Mouse (Mus musculus): ENCODE data around the gene Olfr1046. TPM values are rescaled to one million over a fixed set of nuclear protein-coding genes. Genes with fewer than 3 reads are reported as not detected.
"Not testable (repeated sequence)": the region's sequence is repeated elsewhere in the genome, so short reads cannot be mapped to it uniquely, and the experiment has no call there.

Olfr1046 gene
- polyA plus RNA-seq (2012; rRNA removed), result not detected in 2 replicates

DNA sequence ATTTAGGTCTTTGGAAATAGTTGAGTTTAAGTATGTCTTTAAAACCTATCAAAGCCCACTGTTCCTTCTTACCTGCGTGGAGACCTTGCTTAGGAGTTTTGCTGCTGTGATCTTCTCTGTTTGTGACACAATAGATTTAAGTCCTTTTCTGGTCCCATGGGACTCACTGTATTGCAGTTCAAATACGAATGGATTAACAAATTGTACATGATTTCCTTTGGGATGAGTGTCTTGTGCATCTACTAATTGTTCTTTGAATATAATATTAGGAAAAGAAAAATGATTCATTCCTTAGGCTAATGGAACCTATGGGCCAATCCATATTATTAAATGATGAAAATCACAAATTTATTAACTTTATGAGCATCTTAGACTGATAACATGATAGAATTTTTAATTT lies at the start of gene Olfr1046:
Olfr1046 (minus strand) TSS at position 101 of the 400 bp plus-strand sequence.
- no peak within 1 kb of the TSS for H3K27ac ChIP-seq (ENCODE audit: insufficient read depth, low read length)
- 67% methylated on average over 2 of the region's 2 CpGs for WGBS
- no peaks in the 10 kb centered on the region for H3K27me3 ChIP-seq (ENCODE audit: control insufficient read depth, insufficient read depth, low read length)
- no peak within 1 kb of the TSS for H3K4me3 ChIP-seq (ENCODE audit: extremely low read depth, insufficient read depth, insufficient read length)
- no peaks in the 10 kb centered on the region for H3K36me3 ChIP-seq (ENCODE audit: control insufficient read depth, insufficient read depth, low read length)
- DNase-seq (ENCODE audit: low read depth in 1 of 2, low spot score in 2 of 2), result no peak
- H3K4me1 ChIP-seq (ENCODE audit: control insufficient read depth, insufficient read depth, insufficient read length), result no peaks in the 10 kb centered on the region
- TF ChIP-seq CTCF (IDR thresholded peaks at IDR 0.05; ENCODE audit: extremely low read depth, insufficient read depth, insufficient read length, insufficient replicate concordance) (no peak), POLR2A (IDR thresholded peaks at IDR 0.05; ENCODE audit: low read depth, low read length) (no peak)

DNA sequence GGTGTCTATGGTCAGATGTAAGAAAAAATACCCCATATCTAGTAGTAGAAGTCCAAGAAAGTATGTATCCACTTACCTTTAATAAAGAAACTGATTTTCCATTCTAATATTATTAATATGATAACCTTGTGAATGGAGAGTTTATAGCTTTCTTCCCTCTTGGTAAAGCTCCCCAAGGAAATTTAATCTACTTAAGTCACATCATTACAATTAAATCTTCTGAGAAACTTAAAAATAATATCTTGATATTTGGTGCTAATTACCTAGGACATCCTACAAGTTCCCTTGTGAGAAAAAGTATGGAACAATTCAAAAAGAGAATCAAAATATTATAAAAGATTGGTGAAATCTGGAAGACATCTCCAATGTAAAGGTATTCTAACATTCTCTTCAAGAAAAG lies 39.1 kb upstream of the Olfr1046 start, which contains the start of gene Olfr1049:
Olfr1049 (minus strand) TSS at position 101 of the 400 bp plus-strand sequence.
- not testable (repeated sequence) for H3K27ac ChIP-seq (ENCODE audit: insufficient read depth, low read length); H3K4me3 ChIP-seq (ENCODE audit: extremely low read depth, insufficient read depth, insufficient read length); H3K36me3 ChIP-seq (ENCODE audit: control insufficient read depth, insufficient read depth, low read length); H3K4me1 ChIP-seq (ENCODE audit: control insufficient read depth, insufficient read depth, insufficient read length); DNase-seq (ENCODE audit: low read depth in 1 of 2, low spot score in 2 of 2); H3K27me3 ChIP-seq (ENCODE audit: control insufficient read depth, insufficient read depth, low read length)

GRCm38 (mm10) chr2:86240189-86240588 lies 21.1 kb upstream of the Olfr1046 start, which contains the start of gene Olfr1048:
Gene Olfr1048, minus strand, starts transcription at chr2:86240289.
- H3K27ac ChIP-seq (ENCODE audit: insufficient read depth, low read length), result no peak within 1 kb of the TSS
- H3K36me3 ChIP-seq (ENCODE audit: control insufficient read depth, insufficient read depth, low read length), result no peaks in the 10 kb centered on the region
- no peak within 1 kb of the TSS for H3K4me3 ChIP-seq (ENCODE audit: extremely low read depth, insufficient read depth, insufficient read length)
- DNase-seq (ENCODE audit: low read depth in 1 of 2, low spot score in 2 of 2), result no peak
- no peaks in the 10 kb centered on the region for H3K4me1 ChIP-seq (ENCODE audit: control insufficient read depth, insufficient read depth, insufficient read length)
- H3K27me3 ChIP-seq (ENCODE audit: control insufficient read depth, insufficient read depth, low read length), result no peaks in the 10 kb centered on the region
- TF ChIP-seq CTCF (IDR thresholded peaks at IDR 0.05; ENCODE audit: extremely low read depth, insufficient read depth, insufficient read length, insufficient replicate concordance) (no peak), POLR2A (IDR thresholded peaks at IDR 0.05; ENCODE audit: low read depth, low read length) (no peak)

- H3K4me3 ChIP-seq (ENCODE audit: extremely low read depth, insufficient read depth, insufficient read length), result no peak within 1 kb of the TSS
- TF ChIP-seq POLR2A (IDR thresholded peaks at IDR 0.05; ENCODE audit: low read depth, low read length) (no peak), CTCF (IDR thresholded peaks at IDR 0.05; ENCODE audit: extremely low read depth, insufficient read depth, insufficient read length, insufficient replicate concordance) (no peak)
- H3K27ac ChIP-seq (ENCODE audit: insufficient read depth, low read length), result no peak within 1 kb of the TSS
- no peaks in the 10 kb centered on the region for H3K4me1 ChIP-seq (ENCODE audit: control insufficient read depth, insufficient read depth, insufficient read length)
- 83% methylated on average over 1 of the region's 1 CpGs for WGBS
- no peaks in the 10 kb centered on the region for H3K36me3 ChIP-seq (ENCODE audit: control insufficient read depth, insufficient read depth, low read length)
- H3K27me3 ChIP-seq (ENCODE audit: control insufficient read depth, insufficient read depth, low read length), result no peaks in the 10 kb centered on the region
- no peak for DNase-seq (ENCODE audit: low read depth in 1 of 2, low spot score in 2 of 2)
Observed at GRCm38 (mm10) chr2:86231301-86231700, 12.2 kb upstream of the Olfr1046 start, which contains the start of gene Olfr1047. Gene Olfr1047, minus strand, starts transcription at chr2:86231401.

DNA sequence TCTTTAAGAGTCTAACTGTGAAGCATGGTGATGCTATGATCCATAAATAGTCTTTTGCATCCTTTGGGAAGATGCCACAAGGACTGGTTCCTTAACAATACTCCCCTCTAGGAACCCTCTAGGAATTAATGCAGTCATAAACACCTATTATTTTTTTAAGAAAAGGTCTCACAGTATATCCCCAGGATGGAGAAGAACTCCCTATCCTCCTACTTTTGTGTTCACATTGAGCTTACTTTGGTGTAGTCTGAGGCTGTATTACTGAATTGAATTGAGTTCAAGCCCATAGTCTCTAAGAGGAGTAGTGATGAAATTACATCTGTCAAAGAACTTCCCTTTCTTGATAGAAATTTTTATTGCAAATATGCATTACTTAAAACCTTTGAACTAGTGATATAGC lies 16.2 kb downstream of the Olfr1046 start, which contains the start of gene Olfr1045:
Olfr1045 (minus strand) TSS at position 101 of the 400 bp plus-strand sequence.
- no peak within 1 kb of the TSS for H3K27ac ChIP-seq (ENCODE audit: insufficient read depth, low read length)
- TF ChIP-seq POLR2A (IDR thresholded peaks at IDR 0.05; ENCODE audit: low read depth, low read length), result no peak
- TF ChIP-seq CTCF (IDR thresholded peaks at IDR 0.05; ENCODE audit: extremely low read depth, insufficient read depth, insufficient read length, insufficient replicate concordance), result no peak
- DNase-seq (ENCODE audit: low read depth in 1 of 2, low spot score in 2 of 2), result no peak
- H3K36me3 ChIP-seq (ENCODE audit: control insufficient read depth, insufficient read depth, low read length), result no peaks in the 10 kb centered on the region
- H3K4me1 ChIP-seq (ENCODE audit: control insufficient read depth, insufficient read depth, insufficient read length), result no peaks in the 10 kb centered on the region
- H3K4me3 ChIP-seq (ENCODE audit: extremely low read depth, insufficient read depth, insufficient read length), result no peak within 1 kb of the TSS
- H3K27me3 ChIP-seq (ENCODE audit: control insufficient read depth, insufficient read depth, low read length), result no peaks in the 10 kb centered on the region

DNA sequence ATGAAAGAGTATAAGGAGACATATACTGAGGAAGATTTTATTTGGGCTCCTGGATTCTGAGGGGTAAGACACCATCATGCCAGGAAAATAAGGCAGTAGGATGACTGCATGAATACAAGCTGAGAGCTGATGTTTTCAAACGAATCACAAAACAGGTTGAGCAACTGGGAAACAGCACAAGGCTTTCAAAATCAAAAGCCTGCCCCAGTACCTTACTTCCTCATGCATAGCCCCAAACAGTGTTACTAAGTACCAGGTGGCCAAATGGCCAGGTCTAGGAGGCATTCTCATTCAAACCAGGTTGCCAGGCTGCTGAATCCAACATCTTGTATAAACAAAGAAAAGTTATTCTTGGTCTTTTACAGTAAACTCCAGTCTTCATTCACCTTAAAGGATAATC lies 23.3 kb downstream of the Olfr1046 start:
- H3K4me1 ChIP-seq (ENCODE audit: control insufficient read depth, insufficient read depth, insufficient read length), result no peaks in the 10 kb centered on the region
- no peak for TF ChIP-seq POLR2A (IDR thresholded peaks at IDR 0.05; ENCODE audit: low read depth, low read length)
- TF ChIP-seq CTCF (IDR thresholded peaks at IDR 0.05; ENCODE audit: extremely low read depth, insufficient read depth, insufficient read length, insufficient replicate concordance), result no peak

DNA sequence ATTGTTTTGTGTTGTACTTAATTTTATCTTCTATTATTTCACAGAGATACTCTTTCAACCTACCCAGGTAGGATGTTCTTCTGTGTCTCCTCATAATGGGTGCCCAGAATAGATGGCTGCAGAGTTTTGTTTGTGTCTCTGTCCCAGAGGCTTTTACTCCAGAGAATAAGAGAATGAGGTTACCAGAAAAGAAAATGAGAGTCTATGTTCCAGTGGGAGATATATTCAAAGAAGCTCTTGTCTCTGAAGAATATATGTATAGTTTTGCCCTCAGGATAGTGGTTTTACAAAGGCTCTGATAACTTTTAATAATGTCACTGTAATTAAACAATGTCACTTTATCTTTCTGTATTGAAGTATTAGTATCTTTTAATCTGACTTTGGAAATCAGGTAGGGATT lies 33.5 kb downstream of the Olfr1046 start, which contains the start of gene Olfr52:
Olfr52 (minus strand) TSS at position 101 of the 400 bp plus-strand sequence.
- Histone ChIP-seq H3K27me3 (ENCODE audit: control insufficient read depth, insufficient read depth, low read length) (no peaks in the 10 kb centered on the region), H3K36me3 (ENCODE audit: control insufficient read depth, insufficient read depth, low read length) (no peaks in the 10 kb centered on the region), H3K4me3 (ENCODE audit: extremely low read depth, insufficient read depth, insufficient read length) (no peak within 1 kb of the TSS), H3K27ac (ENCODE audit: insufficient read depth, low read length) (no peak within 1 kb of the TSS), H3K4me1 (ENCODE audit: control insufficient read depth, insufficient read depth, insufficient read length) (no peaks in the 10 kb centered on the region)
- TF ChIP-seq POLR2A (IDR thresholded peaks at IDR 0.05; ENCODE audit: low read depth, low read length) (no peak), CTCF (IDR thresholded peaks at IDR 0.05; ENCODE audit: extremely low read depth, insufficient read depth, insufficient read length, insufficient replicate concordance) (no peak)
- DNase-seq (ENCODE audit: low read depth in 1 of 2, low spot score in 2 of 2), result no peak

More for the DNA sequence above, 23.3 kb downstream of the Olfr1046 start:
- no peak for DNase-seq (ENCODE audit: low read depth in 1 of 2, low spot score in 2 of 2)
- Histone ChIP-seq H3K27ac (ENCODE audit: insufficient read depth, low read length) (no peak overlapping the region), H3K27me3 (ENCODE audit: control insufficient read depth, insufficient read depth, low read length) (no peaks in the 10 kb centered on the region), H3K4me3 (ENCODE audit: extremely low read depth, insufficient read depth, insufficient read length) (no peak overlapping the region), H3K36me3 (ENCODE audit: control insufficient read depth, insufficient read depth, low read length) (no peaks in the 10 kb centered on the region)
- 41% methylated on average over 1 of the region's 1 CpGs for WGBS

Data from spleen, adult 2 months (tissue).